Mouse (Mus musculus) bone marrow, adult 2 months (tissue): Measurements from ENCODE around the gene Slc35f2.

Experiments used
- CTCF ChIP-seq: fragments of 200-500 bp; IDR thresholded peaks from 2 replicates; pipeline ENCODE4 v1.5.1; 2011; ENCODE audit warnings: low read length, control low read depth; ENCODE audit not compliant: control insufficient read depth, insufficient read depth
- POLR2A ChIP-seq: fragments of 200-500 bp; IDR thresholded peaks from 2 replicates; pipeline ENCODE4 v1.6.1; 2011; ENCODE audit warnings: low read depth, mild to moderate bottlenecking, control low read depth, low read length, borderline replicate concordance; ENCODE audit not compliant: control insufficient read depth

GRCm38 (mm10) chr9:53796386-53796785 lies 25.0 kb downstream of the Slc35f2 start:
- no peak for TF ChIP-seq CTCF
- TF ChIP-seq POLR2A: no peak
